Mouse (Mus musculus) layer of hippocampus, adult 6 months (tissue): Measurements from ENCODE around the gene Sycp2. TPM values are rescaled to one million over a fixed set of nuclear protein-coding genes. Genes with fewer than 3 reads are reported as not detected.

ENCODE experiments used
- long read RNA-seq, 2 experiments: library from polyadenylated mRNA; unstranded; transcript quantifications; one replicate each; pipeline ENCODE4 v2.0.0; 2019 to 2020
- polyA plus RNA-seq: library from polyadenylated mRNA; unstranded; fragments of <200 nt; fragmentation: Nextera tagmentation; gene quantifications from 2 replicates; pipeline ENCODE4 v1.2.3, GENCODE M21; 2021

Gene Sycp2
- polyA plus RNA-seq: 0.04 TPM in 1 of 2 replicates, not detected in the other
- long read RNA-seq, experiment 1: 0 reads
- long read RNA-seq, experiment 2, partial matches to known transcripts: 0 of 8 reads
- long read RNA-seq, experiment 2, other reads (novel, unspliced or antisense): 8 of 8 reads

DNA sequence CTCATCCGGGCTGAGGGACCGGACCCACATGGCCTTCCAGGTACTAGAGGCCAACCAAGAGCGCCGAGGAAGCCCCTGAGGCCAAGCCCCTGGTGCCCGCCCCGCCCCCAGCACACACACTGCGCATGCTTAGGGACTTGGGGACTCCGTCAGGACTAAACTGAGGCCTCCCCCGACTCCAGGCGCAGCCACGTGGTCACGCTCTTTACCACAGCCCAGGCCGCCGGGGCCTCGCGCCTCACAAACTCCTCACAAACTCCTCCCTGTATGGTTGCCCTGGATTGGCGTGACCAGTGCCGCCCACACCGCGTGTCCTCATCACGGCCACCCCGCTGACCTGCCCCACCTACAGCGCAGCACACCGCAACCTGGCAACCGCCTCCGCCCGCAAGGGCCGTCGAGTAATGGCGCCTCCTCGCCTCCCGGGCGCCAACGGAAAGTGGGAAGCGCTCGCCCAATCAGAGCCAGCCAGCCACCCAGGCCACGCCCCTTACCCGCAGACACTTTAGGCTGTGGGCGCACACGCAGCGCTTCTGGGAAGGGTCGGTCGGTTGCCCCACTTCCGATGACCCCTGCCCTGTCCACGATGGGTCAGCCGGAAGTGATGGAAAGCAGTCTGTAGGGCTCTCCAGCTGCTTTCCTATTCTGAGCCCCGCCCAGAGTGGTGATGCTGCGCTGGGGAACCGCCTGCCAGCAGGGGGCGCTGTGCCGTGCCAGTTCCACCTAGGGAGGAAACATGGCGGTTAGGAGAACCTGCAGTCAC is at the start of gene Sycp2:
Gene Sycp2 (minus strand): TSS at position 633 of the 763 bp plus-strand sequence.

DNA sequence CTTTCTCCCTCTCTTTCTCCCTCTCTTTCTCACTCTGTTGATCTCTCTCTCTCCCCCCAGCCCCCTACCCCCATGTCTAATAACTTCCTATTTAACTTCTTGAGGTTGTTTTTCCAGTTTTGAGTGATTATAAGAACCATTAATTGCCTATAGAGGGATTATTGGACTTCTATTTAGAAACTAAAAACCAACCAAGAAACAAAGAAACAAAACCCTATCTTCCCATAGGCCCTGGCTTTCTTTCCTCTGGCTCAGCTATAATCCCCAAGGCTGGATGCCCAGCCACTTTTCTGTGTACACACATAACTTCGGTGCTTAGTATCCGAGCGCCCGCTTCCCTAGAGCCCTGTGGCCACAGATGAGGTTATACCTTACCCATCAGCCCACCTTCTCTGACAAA is 22.7 kb upstream of the Sycp2 start, which contains the start of gene Cdh26:
Gene Cdh26 (plus strand): TSS at position 301 of the 400 bp plus-strand sequence.

DNA sequence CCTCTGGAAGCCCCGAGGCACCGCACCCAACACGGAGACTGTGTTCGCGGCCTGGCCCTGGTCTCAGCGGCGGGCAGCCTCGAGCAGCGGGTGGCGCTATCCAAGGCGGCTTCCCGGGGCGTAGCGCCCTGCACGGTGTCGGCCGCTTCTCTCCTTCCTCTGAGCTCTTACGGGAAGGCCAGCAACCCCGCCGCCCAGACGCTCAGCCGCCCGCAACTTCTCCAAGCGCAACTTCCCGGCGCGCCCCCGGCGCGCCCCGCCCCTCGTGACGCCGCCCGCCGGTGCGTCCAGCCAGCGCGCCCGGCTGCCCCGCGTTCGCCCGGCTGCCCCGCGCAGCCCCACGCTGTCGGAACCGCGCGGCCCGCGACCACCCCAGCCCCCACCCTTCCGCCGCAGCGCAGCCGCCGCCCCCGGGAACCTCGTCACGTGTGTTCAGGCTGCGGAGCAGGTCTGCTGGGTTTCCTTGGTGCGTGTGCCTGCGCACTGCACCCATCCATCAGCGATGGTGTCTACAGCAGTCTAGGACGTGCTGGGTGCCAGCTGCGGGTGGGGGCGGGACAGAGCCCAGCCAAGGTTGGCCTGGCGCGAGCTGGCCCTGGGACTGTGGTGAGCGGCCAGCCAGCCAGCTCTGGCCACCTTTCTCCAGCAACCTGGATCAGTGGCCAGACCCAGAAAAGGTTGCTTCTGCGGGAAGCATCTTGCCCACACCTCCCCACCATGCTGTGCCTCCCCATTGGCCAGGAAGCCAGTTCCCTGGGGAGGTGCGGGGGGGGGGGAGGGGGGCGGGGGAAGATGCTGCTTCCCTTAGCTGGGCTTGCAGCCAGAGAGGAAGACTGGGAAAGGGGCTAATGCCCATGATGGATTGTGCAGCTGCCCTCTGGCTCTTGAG is 7.0 kb upstream of the Sycp2 start, which contains the start of the genes Ppp1r3d and Fam217b:
Gene Ppp1r3d (minus strand): TSS at position 212 of the 889 bp plus-strand sequence.
Gene Fam217b (plus strand): TSS at position 264 of the 889 bp plus-strand sequence.

Other genes starting within 250 kb of the Sycp2 start
- 2.8 and 3.3 TPM in 2 replicates for gene Ppp1r3d, start 6.8 kb upstream of the Sycp2 start, polyA plus RNA-seq
- gene Fam217b, start 6.8 kb upstream of the Sycp2 start, polyA plus RNA-seq: 10.6 and 13.8 TPM in 2 replicates
- gene Cdh26, start 22.8 kb upstream of the Sycp2 start, polyA plus RNA-seq: 0.45 and 0.53 TPM in 2 replicates